Mouse (Mus musculus) 3134 (cell line): ENCODE measurements around the gene Tmem167.
A peak's percentile ranks its signal among the peaks of the same experiment; 100 is the strongest.
"Not testable (repeated sequence)": the region's sequence is repeated elsewhere in the genome, so short reads cannot be mapped to it uniquely, and the experiment has no call there.

Experiments
- DNase-seq: peaks from one replicate; pipeline ENCODE4 v3.0.0-alpha.2; 2011; ENCODE audit warnings: low spot score; ENCODE audit not compliant: insufficient read length; ENCODE audit errors: extremely low read depth

The Tmem167 gene

DNA sequence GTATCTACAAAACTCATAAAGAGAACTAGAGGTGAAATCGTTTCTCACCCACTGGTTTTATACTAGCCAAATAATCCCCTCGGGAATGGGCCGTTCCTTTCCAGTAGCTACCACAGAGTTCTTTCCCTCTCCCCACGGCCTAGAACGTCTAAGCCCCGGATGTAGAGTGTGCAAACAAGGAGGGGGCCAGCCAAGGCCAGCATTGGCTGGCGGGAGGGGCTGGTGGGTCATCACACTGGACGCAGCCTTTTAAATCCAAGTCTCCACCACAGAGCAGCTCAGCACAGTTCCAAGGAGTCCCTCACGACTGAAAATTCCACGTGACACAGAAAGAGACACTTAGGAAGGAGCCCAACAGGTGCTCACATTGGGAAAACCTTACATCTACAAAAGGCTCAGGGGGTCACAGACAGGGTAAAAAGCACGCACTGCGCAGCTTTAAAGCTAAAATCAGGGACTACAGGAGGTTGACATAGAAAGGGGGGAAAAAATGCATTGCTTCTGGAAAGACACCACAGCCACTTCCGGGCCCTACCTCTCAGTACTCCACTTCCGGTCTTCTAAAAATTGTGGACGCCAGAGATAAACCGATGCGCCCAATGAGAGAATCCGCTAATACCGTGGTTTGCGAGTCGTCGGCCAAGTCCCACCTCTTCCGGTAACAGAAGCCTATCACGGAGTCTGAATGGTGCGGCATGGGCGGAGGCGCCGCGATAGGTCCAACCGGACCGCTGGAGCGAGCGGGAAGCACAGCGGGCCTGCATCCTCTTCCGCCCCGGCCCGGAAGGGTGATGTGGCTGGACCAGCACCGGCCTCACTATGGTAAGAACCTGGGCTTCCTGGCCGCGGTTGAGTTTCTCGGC lies at the start of gene Tmem167, which contains the start of gene Xrcc4:
Gene Tmem167 (plus strand): TSS at position 162 of the 863 bp plus-strand sequence.
Gene Xrcc4 (minus strand): TSS at position 647 of the 863 bp plus-strand sequence.
- peak; percentile 97 for DNase-seq

DNA sequence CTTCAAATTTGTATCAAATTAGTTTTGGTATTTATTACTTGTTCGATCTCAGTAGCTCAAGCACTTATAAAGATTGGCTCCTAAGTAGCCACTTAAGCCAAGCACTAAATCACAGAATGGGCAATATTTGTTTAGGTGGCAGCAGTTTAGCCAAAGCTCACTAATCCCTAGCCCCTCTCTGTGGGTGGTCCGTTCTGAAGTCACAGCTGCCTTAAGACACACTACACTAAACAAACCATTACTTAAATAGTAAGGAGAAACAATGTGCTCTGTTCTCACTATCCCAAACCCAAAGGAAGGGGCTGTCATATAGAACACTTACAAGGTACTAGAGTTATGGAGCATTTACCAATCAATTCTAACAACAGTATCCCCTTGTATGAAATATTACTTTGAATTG lies 49.3 kb upstream of the Tmem167 start:
- DNase-seq: no peak

DNA sequence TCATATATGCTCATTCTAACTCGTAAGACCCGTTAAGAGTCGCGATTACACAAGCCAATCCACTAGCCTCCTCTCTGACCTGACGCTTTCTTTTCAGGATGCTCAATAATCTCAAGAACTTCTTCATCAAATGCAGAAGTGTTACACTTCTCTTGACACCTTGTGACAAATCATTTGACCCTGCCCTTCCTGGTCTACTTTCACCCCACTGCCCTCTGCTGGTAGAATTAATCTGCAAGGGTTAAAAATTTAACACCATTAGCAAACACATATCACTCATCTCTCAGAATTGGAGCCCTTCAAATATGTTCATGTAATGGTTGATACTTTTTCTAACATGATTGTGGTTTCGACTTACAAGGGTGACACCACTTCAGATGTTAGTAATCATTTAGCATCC lies 37.2 kb upstream of the Tmem167 start:
- peak; percentile 9 for DNase-seq

DNA sequence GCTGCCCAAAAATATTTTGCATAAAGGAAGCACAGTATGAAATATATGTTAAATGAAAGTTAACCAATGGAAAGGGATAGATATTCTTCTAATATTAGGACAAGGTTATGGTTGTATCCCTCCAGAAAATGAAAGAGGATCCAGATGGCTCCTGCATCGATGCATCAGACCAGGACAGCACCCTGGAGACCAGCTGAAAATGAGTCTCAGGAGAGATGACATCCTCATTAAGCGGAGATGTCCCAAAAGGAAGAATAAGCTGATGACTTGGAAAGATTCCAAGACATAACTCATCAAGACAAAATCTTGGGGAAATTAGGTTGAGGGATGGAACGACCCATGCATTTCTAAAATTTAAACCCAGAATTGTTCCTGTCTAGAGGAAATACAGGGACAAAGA lies 36.5 kb upstream of the Tmem167 start:
- no peak for DNase-seq

- DNase-seq: no peak
Observed at GRCm38 (mm10) chr13:90061877-90062276, 27.0 kb upstream of the Tmem167 start.

GRCm38 (mm10) chr13:90089825-90090183 lies 881 bp downstream of the Tmem167 start:
- DNase-seq: no peak

DNA sequence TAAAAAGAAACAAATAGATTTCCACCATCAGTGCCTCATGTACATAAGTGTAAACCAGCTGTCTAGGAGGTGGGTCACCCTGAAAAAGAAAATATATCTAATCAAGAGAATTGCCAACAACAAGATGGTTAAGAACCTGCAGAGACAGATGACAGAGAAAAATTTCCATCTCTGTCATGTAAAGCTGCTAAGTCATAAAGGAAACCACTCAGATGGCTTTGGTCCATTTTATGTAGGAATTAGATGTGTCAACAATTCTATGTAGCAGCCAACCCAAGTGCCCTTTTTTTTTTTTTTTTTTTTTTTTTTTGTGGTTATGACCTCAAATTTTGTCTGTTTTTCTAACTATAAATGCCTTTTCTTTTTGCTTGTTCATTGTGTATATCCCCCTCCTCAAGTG lies 12.6 kb downstream of the Tmem167 start:
- no peak for DNase-seq

DNA sequence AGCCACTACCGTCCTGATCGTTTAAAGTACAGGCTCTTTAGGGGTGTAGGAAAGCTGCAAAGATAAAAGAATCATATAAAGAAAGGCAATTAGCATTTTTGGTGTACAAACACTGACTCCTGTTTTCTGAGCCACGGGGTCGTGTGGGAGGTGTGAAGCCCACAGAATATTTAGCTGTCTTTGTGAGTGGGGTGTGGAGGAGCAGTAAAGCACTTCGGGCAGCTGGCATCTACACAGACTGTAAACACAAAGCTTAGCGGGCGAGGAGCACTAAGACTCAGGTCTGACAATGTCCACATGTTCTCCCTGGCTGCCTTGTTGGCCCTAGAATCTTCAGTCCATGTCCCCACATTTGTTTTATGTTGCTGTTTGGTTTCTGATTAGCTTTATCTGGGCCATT lies 17.2 kb downstream of the Tmem167 start:
- no peak for DNase-seq

DNA sequence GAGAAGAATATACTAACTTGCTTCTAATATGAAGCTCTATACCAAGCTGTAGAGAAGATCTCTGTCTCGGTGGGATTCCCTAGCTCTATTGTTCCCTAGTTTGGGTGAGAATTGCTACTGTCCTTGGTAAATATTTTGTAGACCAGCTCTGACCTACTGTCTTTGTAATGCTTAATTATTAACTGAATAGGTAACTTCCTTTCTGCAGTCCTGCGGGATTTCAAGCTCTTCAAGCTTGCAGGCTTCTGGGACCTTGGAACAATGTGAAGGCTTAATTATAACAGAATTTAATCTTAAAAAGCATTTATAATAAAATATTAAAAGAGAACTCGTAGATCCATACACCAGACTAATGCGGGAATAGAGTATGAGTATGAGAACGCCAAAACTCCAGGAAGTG lies 19.8 kb downstream of the Tmem167 start:
- not testable (repeated sequence) for DNase-seq

DNA sequence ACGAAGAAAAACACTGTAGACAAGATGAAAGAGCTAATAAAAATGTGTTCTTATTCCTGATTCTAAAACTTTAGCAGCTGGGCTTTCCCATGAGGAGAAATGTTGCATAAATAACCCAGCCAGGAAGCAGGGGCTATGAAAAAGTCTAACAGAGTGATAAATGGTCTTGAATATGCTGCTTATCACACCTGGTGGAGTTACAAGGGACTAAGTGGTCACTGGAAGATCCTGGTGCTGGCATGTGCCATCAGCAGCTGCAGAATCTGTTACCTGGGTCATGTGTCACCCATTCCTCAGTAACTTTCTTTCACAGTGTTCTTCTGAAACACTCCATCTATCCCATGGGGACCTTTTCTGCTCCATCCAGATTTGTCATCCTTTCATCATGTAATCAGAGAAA lies 22.8 kb downstream of the Tmem167 start:
- no peak for DNase-seq

- DNase-seq: no peak
Observed at GRCm38 (mm10) chr13:90136156-90136910, 47.4 kb downstream of the Tmem167 start.

DNA sequence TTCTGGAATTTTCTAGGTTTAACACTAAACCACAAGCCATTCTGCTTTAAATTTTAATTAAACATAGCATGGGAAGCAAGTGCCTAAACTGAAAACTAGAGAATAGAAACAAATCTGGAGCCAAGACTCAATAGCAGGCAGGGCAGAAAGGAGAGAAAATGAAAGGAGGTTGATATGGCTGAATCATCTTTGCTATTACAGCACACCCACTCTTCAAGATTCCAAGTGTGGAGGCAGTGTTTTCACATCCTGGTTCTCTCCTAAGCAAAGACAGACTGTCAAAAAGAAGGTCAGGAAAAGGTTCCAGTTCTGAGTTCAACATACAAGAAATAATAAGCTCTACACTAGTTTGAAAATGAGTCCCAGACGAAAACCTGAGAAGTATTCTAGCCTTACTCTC lies 52.8 kb downstream of the Tmem167 start:
- no peak for DNase-seq

DNA sequence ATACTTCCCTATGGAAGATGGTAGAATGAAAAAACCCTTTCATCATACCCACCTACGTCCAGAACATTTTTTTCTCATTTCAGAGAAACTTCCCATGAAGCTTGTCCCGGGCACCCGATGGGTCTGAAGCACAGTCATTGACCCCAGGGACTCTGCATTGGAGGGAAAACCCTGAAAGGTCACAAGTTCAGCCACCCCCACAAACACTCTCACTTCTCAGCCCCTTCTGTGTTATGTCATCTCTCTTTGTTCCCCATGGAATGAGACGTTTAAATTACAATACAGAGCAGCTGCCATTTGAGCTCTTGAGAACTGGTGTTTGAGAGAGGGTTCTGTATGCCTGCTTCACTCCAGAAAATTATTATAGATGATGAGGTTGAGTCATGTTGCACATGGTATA lies 54.3 kb downstream of the Tmem167 start:
- no peak for DNase-seq

DNA sequence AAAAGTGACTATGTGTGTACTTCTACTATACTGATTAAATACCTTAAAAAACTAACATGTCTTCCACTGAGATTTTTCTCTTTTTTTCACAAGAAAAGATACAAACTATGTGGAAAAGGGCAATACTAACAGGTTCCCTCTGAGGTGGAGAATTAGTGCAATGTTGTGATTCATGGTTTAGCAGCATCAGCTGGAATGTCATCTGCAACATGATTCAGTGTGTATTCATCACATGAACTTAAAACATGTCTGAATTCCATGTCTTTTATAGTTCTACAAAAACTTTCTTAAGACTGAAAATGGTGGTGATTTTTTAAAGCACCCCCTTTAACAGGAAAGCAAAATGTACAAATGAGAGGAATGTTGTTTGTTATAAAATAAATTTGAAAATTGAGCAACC lies 63.0 kb downstream of the Tmem167 start:
- no peak for DNase-seq

- no peak for DNase-seq
Observed at GRCm38 (mm10) chr13:90152536-90153273, 63.8 kb downstream of the Tmem167 start.

DNA sequence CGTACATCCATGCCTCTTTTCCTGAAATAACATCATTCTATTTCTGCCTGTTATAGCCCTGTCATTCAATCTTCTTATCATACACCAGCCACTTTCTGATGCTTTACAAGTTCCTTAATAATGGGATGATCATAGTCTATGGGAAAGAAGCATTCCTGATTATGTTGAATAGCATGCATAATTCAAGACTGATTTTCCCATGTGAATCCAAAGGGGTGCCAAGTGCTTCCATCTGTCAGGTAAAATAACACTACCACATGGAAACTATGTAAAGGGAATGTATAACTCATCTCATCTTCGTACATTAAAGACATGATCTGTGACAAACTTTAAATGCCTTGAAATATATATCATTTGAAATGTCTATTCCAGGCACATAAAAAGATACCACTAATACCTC lies 75.2 kb downstream of the Tmem167 start:
- no peak for DNase-seq

DNA sequence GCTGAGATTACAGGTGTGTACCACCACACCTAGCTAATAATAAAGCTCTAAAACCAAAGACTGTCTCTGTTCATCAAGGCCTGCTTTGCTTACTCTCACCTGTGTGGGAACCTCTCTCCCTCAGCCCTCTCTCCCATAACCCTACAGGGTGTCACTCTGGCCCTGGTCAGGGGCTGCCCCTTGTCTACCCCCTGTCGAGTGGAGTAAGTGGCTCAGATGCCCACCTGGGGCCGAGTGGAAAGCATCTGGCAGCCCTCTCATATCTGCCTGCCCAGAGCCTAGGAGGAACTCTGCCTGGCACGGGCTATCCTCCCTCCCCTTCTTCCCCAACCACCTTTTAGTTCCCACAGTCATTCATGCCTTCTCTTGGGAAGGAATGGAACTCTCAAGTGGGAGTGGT lies 78.1 kb downstream of the Tmem167 start:
- no peak for DNase-seq

- no peak for DNase-seq
Observed at GRCm38 (mm10) chr13:90170100-90170781, 81.3 kb downstream of the Tmem167 start.

- DNase-seq: no peak
Observed at GRCm38 (mm10) chr13:90170782-90171179, 81.9 kb downstream of the Tmem167 start.

DNA sequence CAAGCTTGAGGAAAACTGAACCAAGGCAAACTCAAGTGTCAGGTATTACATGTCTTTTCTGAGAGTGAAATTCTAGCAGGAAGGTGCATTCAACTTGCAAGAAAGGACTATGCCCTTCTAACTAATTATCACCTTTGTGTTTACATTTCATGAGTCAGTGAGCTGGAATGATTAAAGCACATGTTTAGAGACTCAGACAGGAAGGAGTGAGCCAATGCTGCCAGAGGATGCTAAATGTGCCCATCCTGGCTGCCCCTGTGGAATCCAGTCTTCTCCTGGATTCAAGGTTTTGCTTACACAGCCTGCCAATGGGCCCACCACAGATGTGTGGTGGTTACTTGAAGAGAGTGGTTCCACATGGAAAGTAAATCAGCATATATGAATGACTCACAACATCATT lies 82.5 kb downstream of the Tmem167 start:
- DNase-seq: no peak

DNA sequence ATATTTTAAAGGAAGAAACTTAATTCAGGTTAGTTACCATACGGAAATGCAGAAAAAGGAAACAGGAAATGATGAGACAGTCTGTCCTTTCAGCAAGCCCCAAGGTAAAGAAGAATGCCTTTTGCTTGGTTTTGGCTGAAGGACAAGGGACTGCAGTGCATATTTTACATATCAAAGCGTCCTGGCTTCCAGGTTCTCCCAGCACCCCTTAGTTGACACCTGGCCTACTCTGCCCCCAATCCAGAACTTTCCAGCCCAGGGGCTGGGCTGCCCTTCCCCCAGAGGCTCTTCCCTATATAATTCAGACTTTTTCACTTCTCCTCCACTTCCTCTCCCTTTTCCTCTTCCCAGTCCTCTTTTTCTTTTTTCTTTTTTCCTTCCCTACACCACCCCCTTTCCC lies 86.7 kb downstream of the Tmem167 start:
- no peak for DNase-seq
